Mouse (Mus musculus) stomach, postnatal 0 days (tissue): ENCODE results near the gene Oscp1.

Experiments
- CTCF ChIP-seq: IDR thresholded peaks from 2 replicates; pipeline ENCODE4 v1.5.1; 2016; ENCODE audit warnings: antibody characterized with exemption, low read depth, mild to moderate bottlenecking, moderate library complexity
- EP300 ChIP-seq: optimal IDR thresholded peaks from 2 replicates; pipeline ENCODE3; 2016; ENCODE audit warnings: antibody characterized with exemption

GRCm38 (mm10) chr4:126115871-126116521, 57.6 kb downstream of the Oscp1 start:
- TF ChIP-seq CTCF (no peak), EP300 (no peak)
